Mouse (Mus musculus): ENCODE results near the gene Pum2.

- TF ChIP-seq GATA1 (IDR thresholded peaks at IDR 0.05; ENCODE audit: borderline replicate concordance, low read length) (no peak), FLI1 (IDR thresholded peaks at IDR 0.05; ENCODE audit: low read length) (no peak)
These were observed 90.4 kb downstream of the Pum2 start for GRCm38 (mm10) chr12:8764221-8764930.

All from megakaryocyte, embryonic 14.5 days (primary cell).